Mouse (Mus musculus) adrenal gland, adult 18-20 months (tissue): ENCODE results near the gene Olfr8. TPM values are rescaled to one million over a fixed set of nuclear protein-coding genes. Genes with fewer than 3 reads are reported as not detected.
"Not testable (repeated sequence)": the region's sequence is repeated elsewhere in the genome, so short reads cannot be mapped to it uniquely, and the experiment has no call there.

Experiments
- DNase-seq, 2 experiments: peaks; one replicate each; pipeline ENCODE4 v3.0.0; 2021 to 2022; ENCODE audit warnings: low spot score in 2 of 2
- long read RNA-seq, 2 experiments: library from polyadenylated mRNA; stranded (forward); transcript quantifications; one replicate each; pipeline ENCODE4 v2.0.0; 2021
- total RNA-seq, 2 experiments: library from RNA; stranded (reverse); gene quantifications; 1 replicate in 1 of 2; 2 replicates in 1 of 2; pipeline ENCODE4 v1.2.3; 2021

The Olfr8 gene
- not detected for total RNA-seq
- long read RNA-seq, experiment 1, result 0 reads
- long read RNA-seq, experiment 2, result 0 reads

DNA sequence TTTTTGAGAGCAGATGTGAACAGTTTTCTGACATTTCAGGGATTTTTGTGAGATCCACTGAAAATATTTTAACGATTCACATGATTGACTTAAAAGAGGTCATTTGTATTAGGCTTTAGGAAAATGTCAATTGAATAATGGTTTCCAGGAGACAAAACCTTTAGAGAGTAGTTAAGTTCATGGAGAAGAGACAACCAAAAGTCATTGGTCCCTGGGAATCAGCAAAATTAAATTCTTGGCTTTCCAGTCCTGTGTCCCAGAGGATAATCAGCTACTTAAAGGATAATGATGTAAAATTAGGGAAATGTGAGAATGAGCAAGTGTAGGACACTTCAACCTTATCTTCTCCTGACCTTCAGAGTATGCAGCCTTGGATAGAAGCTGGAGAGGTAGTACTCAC is at the start of gene Olfr8:
TSS of gene Olfr8 (plus strand) at position 301 of the 400 bp plus-strand sequence.
- DNase-seq, result not testable (repeated sequence)

DNA sequence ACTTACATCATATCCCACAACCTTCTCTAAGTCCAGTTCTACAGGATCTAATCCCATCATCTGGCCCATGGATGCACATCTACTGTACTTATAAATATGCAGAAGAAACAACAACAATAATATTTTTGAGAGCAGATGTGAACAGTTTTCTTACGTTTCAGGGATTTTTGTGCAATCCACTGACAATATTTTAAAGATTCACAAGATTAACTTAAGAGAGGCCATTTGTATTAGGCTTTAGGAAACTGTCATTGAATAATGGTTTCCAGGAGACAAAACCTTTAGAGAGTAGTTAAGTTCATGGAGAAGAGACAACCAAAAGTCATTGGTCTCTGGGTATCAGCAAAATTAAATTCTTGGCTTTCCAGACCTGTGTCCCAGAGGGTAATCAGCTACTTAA is 37.6 kb upstream of the Olfr8 start, which contains the start of gene Olfr1354:
TSS of gene Olfr1354 (plus strand) at position 301 of the 400 bp plus-strand sequence.
- DNase-seq, result not testable (repeated sequence)

DNA sequence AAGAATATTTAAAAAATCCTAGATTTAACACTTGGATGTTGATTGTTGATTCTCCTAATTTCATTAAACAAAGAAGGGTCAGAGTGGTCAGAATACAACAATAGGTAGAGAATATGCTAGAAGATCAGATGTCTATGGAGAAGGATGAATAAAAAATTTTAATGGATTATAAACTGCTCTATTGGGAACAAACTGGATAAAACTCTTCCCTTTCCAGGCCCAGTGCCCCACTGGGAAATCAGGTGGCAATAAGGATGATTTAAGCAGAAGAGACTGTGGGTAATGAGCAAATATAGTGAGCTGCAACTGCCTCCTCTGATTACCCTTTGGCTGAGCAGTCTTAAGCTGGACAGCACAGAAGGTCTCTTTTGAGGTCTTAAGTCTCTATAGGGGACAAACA is 12.6 kb downstream of the Olfr8 start, which contains the start of gene Olfr1353:
TSS of gene Olfr1353 (plus strand) at position 301 of the 400 bp plus-strand sequence.
- DNase-seq, result not testable (repeated sequence)

DNA sequence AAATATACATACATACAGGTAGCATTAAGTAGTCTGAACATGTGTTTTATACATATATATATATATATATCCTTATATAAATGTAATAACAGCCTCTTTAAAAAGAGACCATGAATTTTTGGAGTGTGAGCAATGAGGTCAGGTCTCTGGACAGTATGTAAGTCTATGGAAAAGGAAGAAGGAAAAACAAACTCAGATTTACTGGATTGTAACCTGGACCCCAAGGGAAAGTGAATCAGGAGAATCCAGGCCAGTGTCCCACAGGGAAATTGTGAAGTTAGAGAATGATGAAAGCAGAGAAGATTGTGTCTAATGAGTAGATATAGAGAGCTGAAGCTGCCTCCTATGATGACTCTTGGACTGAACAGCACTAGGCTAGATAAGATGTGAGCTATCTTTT is 30.3 kb downstream of the Olfr8 start, which contains the start of gene Olfr1352:
TSS of gene Olfr1352 (plus strand) at position 301 of the 400 bp plus-strand sequence.
- no peak for DNase-seq

Other genes with a start within 250 kb of the Olfr8 start
- not detected for gene Casp14, start 232.3 kb upstream of the Olfr8 start, total RNA-seq
- gene Ccdc105, start 197.6 kb upstream of the Olfr8 start, total RNA-seq, result not detected
- gene Slc1a6, start 170.1 kb upstream of the Olfr8 start, total RNA-seq, result not detected
- gene Olfr1356, start 98.5 kb upstream of the Olfr8 start, total RNA-seq, result not detected
- not detected for gene Olfr1355, start 75.1 kb upstream of the Olfr8 start, total RNA-seq
- not detected for gene Olfr1354, start 37.5 kb upstream of the Olfr8 start, total RNA-seq
- not detected for gene Olfr1353, start 12.7 kb downstream of the Olfr8 start, total RNA-seq
- gene Olfr1352, start 30.4 kb downstream of the Olfr8 start, total RNA-seq, result not detected
- gene Olfr1351, start 61.8 kb downstream of the Olfr8 start, total RNA-seq, result not detected
- gene Olfr57, start 78.1 kb downstream of the Olfr8 start, total RNA-seq, result not detected
- 10 to 100 TPM; 12.6 to 14.0 TPM for gene 2610008E11Rik, start 147.0 kb downstream of the Olfr8 start, total RNA-seq
- not detected for gene Vmn2r80, start 198.1 kb downstream of the Olfr8 start, total RNA-seq